Mouse (Mus musculus): ENCODE results near the gene Fam57a.

Fam57a gene

GRCm38 (mm10) chr11:76243811-76244546 lies 64.5 kb downstream of the Fam57a start:
- DNase-seq (ENCODE audit: low read depth, low spot score) = no peak

- no peak for DNase-seq (ENCODE audit: low read depth, low spot score)
These were observed 67.0 kb downstream of the Fam57a start for GRCm38 (mm10) chr11:76246439-76246838.

- no peak for DNase-seq (ENCODE audit: low read depth, low spot score)
These were observed 67.8 kb downstream of the Fam57a start for GRCm38 (mm10) chr11:76247239-76247638.

- DNase-seq (ENCODE audit: low read depth, low spot score) = no peak
These were observed 72.6 kb downstream of the Fam57a start for GRCm38 (mm10) chr11:76252036-76252435.

- DNase-seq (ENCODE audit: low read depth, low spot score) = peak; percentile 81
These were observed 73.9 kb downstream of the Fam57a start for GRCm38 (mm10) chr11:76253145-76253917.

GRCm38 (mm10) chr11:76253918-76254264 lies 74.4 kb downstream of the Fam57a start:
- DNase-seq (ENCODE audit: low read depth, low spot score) = no peak

GRCm38 (mm10) chr11:76255431-76256001 lies 76.0 kb downstream of the Fam57a start:
- DNase-seq (ENCODE audit: low read depth, low spot score) = no peak

GRCm38 (mm10) chr11:76256129-76256528 lies 76.7 kb downstream of the Fam57a start:
- no peak for DNase-seq (ENCODE audit: low read depth, low spot score)

- no peak for DNase-seq (ENCODE audit: low read depth, low spot score)
These were observed 77.9 kb downstream of the Fam57a start for GRCm38 (mm10) chr11:76257386-76257785.

- DNase-seq (ENCODE audit: low read depth, low spot score) = no peak
These were observed 79.0 kb downstream of the Fam57a start for GRCm38 (mm10) chr11:76258511-76258910.

GRCm38 (mm10) chr11:76260208-76261050 lies 81.0 kb downstream of the Fam57a start:
- DNase-seq (ENCODE audit: low read depth, low spot score) = no peak

- DNase-seq (ENCODE audit: low read depth, low spot score) = peak; percentile 70
These were observed 81.8 kb downstream of the Fam57a start for GRCm38 (mm10) chr11:76261224-76261623.

GRCm38 (mm10) chr11:76262611-76263351 lies 83.3 kb downstream of the Fam57a start:
- no peak for DNase-seq (ENCODE audit: low read depth, low spot score)
